Mouse (Mus musculus) embryonic facial prominence, embryonic 12.5 days (tissue): ENCODE data around the gene Ccdc33. TPM values are rescaled to one million over a fixed set of nuclear protein-coding genes. Genes with fewer than 3 reads are reported as not detected.

Experiments used
- ATAC-seq: fragments of 200-750 bp; cut with Nextera tagmentation; 2 replicates; pipeline ENCODE4 v1.8.0; 2017; ENCODE audit not compliant: insufficient number of reproducible peaks, insufficient read depth, low FRiP score, low TSS enrichment
- H3K27ac ChIP-seq: fragments of 300-500 bp; sonication (generic); 2 replicates; pipeline ENCODE4 v1.5.1; 2016; ENCODE audit warnings: mild to moderate bottlenecking
- H3K27me3 ChIP-seq: fragments of 300-500 bp; sonication (generic); 2 replicates; pipeline ENCODE4 v1.6.1; 2016; ENCODE audit warnings: mild to moderate bottlenecking, moderate library complexity
- H3K36me3 ChIP-seq: fragments of 300-500 bp; sonication (generic); 2 replicates; pipeline ENCODE4 v1.6.1; 2016; ENCODE audit warnings: mild to moderate bottlenecking
- H3K4me1 ChIP-seq: fragments of 300-500 bp; sonication (generic); 2 replicates; pipeline ENCODE4 v1.6.1; 2016
- H3K4me2 ChIP-seq: fragments of 300-500 bp; sonication (generic); replicated peaks from 2 replicates; pipeline ENCODE4 v1.6.1; 2016; ENCODE audit warnings: mild to moderate bottlenecking, moderate library complexity
- H3K4me3 ChIP-seq: fragments of 300-500 bp; sonication (generic); 2 replicates; pipeline ENCODE4 v1.5.1; 2016; ENCODE audit warnings: mild to moderate bottlenecking
- H3K9ac ChIP-seq: fragments of 300-500 bp; sonication (generic); 2 replicates; pipeline ENCODE4 v1.6.1; 2016; ENCODE audit warnings: mild to moderate bottlenecking, moderate library complexity
- H3K9me3 ChIP-seq: fragments of 300-500 bp; sonication (generic); 2 replicates; pipeline ENCODE4 v1.6.1; 2016; ENCODE audit warnings: mild to moderate bottlenecking, moderate library complexity
- WGBS: fragments of 180-500 bp; shearing (Covaris S2); methylation state at CpG from one replicate; pipeline ENCODE4 v1.1.7; 2016; 5-methylcytosine and 5-hydroxymethylcytosine counted together
- polyA plus RNA-seq: library from polyadenylated mRNA; unstranded; fragments of >200 nt; fragmentation: Nextera tagmentation; extraction: Ambion mirVana; gene quantifications from 2 replicates; pipeline ENCODE4 v1.2.1, GENCODE M21; 2016

Ccdc33 gene
- polyA plus RNA-seq, 1 experiment from 2014 or later = 0.13 TPM

DNA sequence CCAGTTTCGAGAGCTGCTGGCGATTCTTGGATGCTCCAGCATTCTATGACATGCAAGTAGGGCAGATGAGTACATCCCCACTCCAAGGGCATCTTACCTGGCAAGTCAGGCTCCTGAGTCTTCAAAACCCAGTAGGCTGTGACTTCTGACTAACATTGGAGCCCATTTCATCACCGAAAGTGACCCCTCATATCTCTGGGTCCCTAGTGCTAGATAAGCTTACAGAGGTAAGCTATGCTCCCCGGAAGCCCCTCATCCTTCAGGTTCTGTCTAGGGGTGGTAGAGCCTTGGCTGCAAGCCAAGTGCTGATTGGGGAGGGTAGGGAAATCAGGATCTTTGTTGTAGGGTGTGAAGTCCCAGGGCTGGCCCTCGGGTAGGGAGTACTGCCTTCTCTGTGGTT lies 89.8 kb downstream of the Ccdc33 start:
- no peak overlapping the region for H3K9ac ChIP-seq
- 68% methylated on average over 5 of the region's 5 CpGs for WGBS
- H3K36me3 ChIP-seq = no peaks in the 10 kb centered on the region
- H3K4me2 ChIP-seq = no peak overlapping the region
- H3K27ac ChIP-seq = no peak overlapping the region
- no peak for ATAC-seq
- no peak overlapping the region for H3K4me3 ChIP-seq
- H3K4me1 ChIP-seq = no peaks in the 10 kb centered on the region
- H3K9me3 ChIP-seq = no peaks in the 10 kb centered on the region
- H3K27me3 ChIP-seq = peaks cover 8% of the 10 kb centered on the region; the same call in 1 of the 2 replicates

DNA sequence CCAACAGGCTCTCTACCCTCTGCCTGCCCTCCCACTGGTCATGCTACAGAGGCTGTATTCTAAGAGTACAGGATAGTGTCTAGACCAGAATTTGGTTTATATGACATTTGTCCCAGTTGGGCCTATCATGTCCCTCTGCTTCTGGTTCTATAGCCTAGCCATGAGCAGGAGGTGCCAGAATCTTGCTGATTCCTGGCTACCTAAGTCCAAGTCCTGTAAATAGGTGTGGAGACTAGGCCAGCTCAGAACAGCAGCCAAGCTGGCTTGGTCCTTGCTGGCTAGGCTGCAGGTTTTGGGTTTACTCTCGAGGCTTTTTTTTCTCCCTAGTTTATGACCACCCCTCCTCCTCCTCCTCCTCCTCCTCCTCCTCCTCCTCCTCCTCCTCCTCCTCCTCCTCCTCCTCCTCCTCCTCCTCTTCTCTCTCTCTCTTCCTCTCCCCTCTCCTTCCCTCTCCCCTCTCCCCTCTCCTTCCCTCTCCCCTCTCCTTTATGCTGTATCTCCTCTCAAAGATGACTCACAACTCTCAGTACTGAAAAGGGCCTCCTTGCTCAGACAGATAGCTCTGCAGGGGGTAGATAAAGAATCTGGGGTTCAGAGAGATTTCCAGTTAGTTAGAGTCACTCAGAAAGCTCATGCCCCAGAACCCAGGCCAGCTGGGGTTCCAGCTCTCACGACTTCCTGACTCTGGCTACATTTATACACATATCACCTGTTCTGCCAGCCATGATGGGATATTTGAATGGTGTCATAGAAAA lies 91.0 kb downstream of the Ccdc33 start:
- Histone ChIP-seq H3K9ac (no peak overlapping the region), H3K36me3 (no peaks in the 10 kb centered on the region), H3K4me3 (no peak overlapping the region), H3K4me1 (no peaks in the 10 kb centered on the region), H3K4me2 (no peak overlapping the region), H3K9me3 (no peaks in the 10 kb centered on the region), H3K27ac (no peak overlapping the region), H3K27me3 (0 out of 2 replicates have a peak, but pooled peaks cover 5% of the 10 kb centered on the region)
- ATAC-seq = no peak
- WGBS = 48% methylated on average over 2 of the region's 2 CpGs

DNA sequence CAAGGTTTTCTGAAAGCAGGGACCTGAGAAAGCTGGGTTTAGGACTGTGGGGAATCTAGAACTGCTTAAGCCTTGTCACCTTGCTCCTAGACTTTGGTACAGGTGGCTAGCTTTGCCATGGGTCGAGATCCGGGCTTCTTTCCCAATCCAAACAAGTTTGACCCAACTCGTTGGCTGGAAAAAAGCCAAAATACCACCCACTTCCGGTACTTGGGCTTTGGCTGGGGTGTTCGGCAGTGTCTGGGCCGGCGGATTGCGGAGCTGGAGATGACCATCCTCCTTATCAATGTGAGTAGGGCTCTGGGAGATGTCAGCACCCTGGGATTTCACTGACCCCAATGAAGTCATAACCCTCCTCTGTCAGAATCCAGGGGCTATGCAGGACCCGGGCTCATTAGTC lies 92.6 kb downstream of the Ccdc33 start:
- Histone ChIP-seq H3K4me1 (no peaks in the 10 kb centered on the region), H3K9ac (no peak overlapping the region), H3K9me3 (no peaks in the 10 kb centered on the region), H3K36me3 (no peaks in the 10 kb centered on the region), H3K4me2 (no peak overlapping the region), H3K27ac (no peak overlapping the region), H3K4me3 (no peak overlapping the region), H3K27me3 (0 out of 2 replicates have a peak, but pooled peaks cover 6% of the 10 kb centered on the region)
- ATAC-seq = no peak
- 92% methylated on average over 9 of the region's 9 CpGs for WGBS

DNA sequence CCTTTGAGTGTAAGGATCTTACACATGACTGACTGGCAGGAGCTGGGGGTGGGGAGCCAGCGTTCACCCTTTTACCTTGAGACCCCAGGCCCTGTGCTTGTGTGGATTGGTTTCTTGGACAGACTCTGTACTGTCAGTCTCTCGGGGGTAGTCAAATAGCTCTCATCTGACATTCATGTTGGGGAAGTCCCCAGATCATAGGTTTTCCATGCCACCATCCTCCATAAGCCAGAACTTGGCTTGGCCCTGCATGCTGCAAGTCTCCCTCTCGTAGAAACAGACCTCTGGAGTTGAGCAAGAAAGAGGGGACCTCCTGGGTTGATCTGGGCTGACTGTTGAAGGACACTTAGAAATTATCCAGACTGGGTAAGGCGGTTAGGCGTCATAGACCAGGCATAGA lies 100.2 kb downstream of the Ccdc33 start:
- Histone ChIP-seq H3K4me1 (no peaks in the 10 kb centered on the region), H3K9me3 (no peaks in the 10 kb centered on the region), H3K9ac (no peak overlapping the region), H3K4me3 (no peak overlapping the region), H3K36me3 (no peaks in the 10 kb centered on the region), H3K27ac (no peak overlapping the region), H3K4me2 (no peak overlapping the region), H3K27me3 (0 out of 2 replicates have a peak, but pooled peaks cover 4% of the 10 kb centered on the region)
- no peak for ATAC-seq
- 91% methylated on average over 5 of the region's 5 CpGs for WGBS

DNA sequence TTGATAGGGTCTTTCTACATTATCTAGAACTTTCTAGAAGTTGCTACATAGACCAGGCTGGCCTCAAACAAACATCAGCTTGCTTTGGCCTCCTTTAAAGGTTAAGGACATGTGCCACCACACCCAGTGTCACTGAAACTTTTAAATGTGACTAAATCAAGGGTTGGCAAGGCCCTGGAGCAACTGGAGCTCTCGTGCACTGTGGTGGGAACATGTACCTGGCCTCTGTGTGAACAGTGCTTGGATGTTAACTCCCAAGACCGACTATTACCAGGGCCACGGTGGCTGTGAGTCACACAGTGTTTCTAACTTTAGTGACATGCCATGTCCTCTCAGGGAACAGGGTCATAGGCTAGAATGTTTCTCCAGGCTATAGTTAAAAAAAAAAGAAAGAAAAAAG lies 101.7 kb downstream of the Ccdc33 start:
- Histone ChIP-seq H3K27ac (no peak overlapping the region), H3K4me3 (no peak overlapping the region), H3K27me3 (0 out of 2 replicates have a peak, but pooled peaks cover 4% of the 10 kb centered on the region), H3K9me3 (no peaks in the 10 kb centered on the region), H3K4me2 (no peak overlapping the region), H3K4me1 (no peaks in the 10 kb centered on the region), H3K9ac (no peak overlapping the region), H3K36me3 (no peaks in the 10 kb centered on the region)
- no peak for ATAC-seq
- 70% methylated on average over 3 of the region's 3 CpGs for WGBS

DNA sequence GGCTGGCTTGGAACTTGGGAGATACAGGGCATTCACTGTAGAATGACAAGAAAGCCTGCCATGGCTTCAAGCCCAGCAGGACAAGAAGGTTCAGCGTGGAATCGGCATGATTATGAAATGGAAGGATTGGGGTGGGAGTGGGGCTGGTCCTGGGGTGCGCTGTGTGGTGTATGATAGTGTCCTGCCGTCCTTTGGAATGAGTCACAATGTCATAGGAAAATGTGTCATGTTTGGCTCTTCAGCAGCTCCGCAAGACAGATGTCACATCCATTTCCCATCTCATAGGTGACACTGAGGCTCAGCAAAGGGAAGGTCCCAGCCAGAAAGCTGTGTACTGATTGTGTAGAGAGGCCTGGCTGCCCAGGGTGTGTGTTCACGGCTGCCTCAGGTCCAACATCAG lies 102.8 kb downstream of the Ccdc33 start:
- Histone ChIP-seq H3K4me3 (no peak overlapping the region), H3K9me3 (no peaks in the 10 kb centered on the region), H3K4me2 (no peak overlapping the region), H3K27ac (no peak overlapping the region), H3K9ac (no peak overlapping the region), H3K36me3 (no peaks in the 10 kb centered on the region), H3K27me3 (no peaks in the 10 kb centered on the region), H3K4me1 (no peaks in the 10 kb centered on the region)
- 88% methylated on average over 6 of the region's 6 CpGs for WGBS
- no peak for ATAC-seq

DNA sequence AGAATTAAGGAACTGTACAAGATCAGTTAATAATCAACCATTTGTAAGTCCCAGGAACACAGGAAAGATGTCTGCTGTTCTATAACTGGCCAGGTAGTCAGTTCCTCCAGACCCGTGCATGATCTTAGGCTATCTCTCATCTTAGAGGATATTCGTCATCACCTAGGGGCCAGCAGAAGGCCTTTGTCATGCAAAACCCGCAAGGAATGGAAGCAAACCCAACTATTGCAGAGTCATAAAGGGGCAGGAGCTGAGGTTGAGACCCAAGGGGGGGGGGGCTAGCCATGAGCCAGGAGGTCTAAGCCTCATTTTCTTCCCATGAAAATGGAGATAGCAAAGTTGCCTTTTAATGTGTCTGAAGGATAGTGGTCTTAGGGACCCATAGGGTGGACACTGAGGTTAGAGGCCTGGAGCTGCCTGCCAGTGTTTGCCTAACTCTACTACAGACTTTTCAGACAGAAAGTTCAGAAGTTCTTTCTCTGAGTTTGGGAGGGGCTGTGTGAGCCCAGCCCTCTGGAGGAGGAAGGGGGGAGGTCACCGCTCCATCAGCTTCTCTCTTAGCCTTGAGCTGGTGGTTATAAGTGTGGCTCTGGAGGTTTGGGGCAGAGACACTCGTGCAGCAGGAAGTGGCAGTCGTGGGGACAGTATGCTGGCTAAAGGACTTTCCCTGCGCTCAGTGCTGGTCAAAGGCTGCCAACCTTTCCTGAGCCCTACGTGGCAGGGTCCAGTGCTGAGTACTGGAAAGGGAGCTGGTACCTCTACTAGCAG lies 104.0 kb downstream of the Ccdc33 start:
- no peak overlapping the region for H3K9ac ChIP-seq
- H3K36me3 ChIP-seq = no peaks in the 10 kb centered on the region
- no peak overlapping the region for H3K4me3 ChIP-seq
- no peaks in the 10 kb centered on the region for H3K9me3 ChIP-seq
- no peaks in the 10 kb centered on the region for H3K4me1 ChIP-seq
- H3K27ac ChIP-seq = no peak overlapping the region
- no peaks in the 10 kb centered on the region for H3K27me3 ChIP-seq
- no peak for ATAC-seq
- no peak overlapping the region for H3K4me2 ChIP-seq
- WGBS = 67% methylated on average over 8 of the region's 8 CpGs

DNA sequence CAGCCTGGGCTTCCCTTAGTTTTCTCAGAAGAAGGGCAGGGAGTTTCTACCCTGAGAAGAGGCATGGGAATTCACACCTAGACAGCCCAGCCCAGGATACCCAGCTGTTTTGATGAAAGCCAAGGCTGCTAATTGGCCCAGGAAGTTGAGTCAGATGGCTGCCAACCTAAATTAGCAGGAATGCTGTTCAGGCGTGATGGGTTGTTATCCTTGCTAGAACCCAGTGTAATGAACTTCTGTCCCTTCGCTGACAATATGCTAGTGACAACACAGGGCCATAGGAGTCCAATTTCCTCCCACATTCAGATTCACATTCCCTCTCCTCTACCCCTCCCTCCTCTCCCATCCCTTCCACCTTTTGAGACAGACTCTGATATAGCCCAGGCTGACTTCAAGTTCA lies 105.7 kb downstream of the Ccdc33 start:
- ATAC-seq = no peak
- WGBS = 54% methylated on average over 2 of the region's 2 CpGs
- no peak overlapping the region for H3K27ac ChIP-seq
- no peak overlapping the region for H3K4me2 ChIP-seq
- H3K9ac ChIP-seq = no peak overlapping the region
- no peaks in the 10 kb centered on the region for H3K36me3 ChIP-seq
- H3K9me3 ChIP-seq = no peaks in the 10 kb centered on the region
- no peaks in the 10 kb centered on the region for H3K4me1 ChIP-seq
- no peak overlapping the region for H3K4me3 ChIP-seq
- no peaks in the 10 kb centered on the region for H3K27me3 ChIP-seq

DNA sequence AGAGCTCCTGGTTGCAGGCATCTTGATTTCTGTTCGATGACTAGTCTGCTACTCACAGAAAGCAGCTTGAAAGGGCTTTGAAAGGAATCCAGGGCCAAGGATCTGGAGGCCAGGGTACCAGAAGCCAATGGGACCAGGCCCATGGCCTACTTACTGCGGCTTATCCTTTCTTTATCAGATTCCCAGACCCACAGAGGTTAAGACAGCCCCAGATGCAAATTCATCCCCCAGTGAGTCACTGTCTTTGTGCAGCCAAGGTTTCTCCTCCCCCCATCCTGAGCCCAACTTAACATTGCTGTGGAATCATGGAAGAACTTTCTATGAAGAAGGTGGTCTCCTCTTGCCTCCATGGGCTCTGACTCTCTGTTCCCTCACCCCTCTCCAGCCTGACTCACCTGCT lies 106.1 kb downstream of the Ccdc33 start:
- WGBS = 70% methylated on average over 2 of the region's 2 CpGs
- Histone ChIP-seq H3K36me3 (no peaks in the 10 kb centered on the region), H3K27me3 (no peaks in the 10 kb centered on the region), H3K27ac (no peak overlapping the region), H3K9ac (no peak overlapping the region), H3K4me1 (no peaks in the 10 kb centered on the region), H3K9me3 (no peaks in the 10 kb centered on the region), H3K4me3 (no peak overlapping the region), H3K4me2 (no peak overlapping the region)
- no peak for ATAC-seq

DNA sequence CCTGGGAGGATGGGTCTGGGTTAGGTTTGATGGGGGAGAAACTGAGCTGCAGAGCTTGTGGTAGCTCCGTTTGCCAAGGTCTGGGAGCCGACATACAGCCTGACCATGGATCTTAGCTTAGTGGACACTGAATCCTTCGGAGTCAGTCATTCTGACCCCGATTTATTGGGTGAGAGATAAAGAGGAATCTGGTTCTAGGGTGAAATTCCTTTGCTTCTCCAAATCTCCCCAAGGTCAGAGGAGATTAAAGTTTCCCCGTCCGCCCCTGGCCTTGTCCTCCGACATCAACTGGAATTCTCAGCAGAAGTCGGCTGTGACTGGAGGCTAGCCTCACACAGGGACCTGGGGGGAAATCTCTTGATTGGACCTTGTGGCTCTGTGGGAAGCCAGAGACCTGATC lies 107.1 kb downstream of the Ccdc33 start:
- Histone ChIP-seq H3K4me2 (no peak overlapping the region), H3K9ac (no peak overlapping the region), H3K4me1 (no peaks in the 10 kb centered on the region), H3K9me3 (no peaks in the 10 kb centered on the region), H3K27me3 (no peaks in the 10 kb centered on the region), H3K27ac (no peak overlapping the region), H3K36me3 (no peaks in the 10 kb centered on the region), H3K4me3 (no peak overlapping the region)
- WGBS = 71% methylated on average over 8 of the region's 8 CpGs
- ATAC-seq = no peak

DNA sequence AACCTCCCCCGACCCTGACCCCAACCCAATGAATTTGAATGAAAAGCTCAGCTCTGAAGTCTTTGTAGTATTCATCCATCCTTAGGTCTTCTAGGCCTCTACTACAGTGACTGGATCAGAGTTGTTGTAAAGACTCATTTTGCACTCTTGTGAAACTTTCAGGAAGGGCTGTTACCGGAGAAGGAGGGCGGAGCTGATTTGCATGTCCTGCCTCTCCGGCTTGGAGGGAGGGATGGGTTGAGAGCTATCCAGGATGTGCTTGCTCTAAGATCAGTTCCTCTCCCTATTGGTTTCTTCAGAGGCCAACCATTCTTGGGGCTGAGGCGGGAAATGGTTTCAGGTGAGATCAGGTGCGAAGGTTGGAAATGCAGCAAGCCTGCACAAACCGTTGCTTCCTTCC lies 107.6 kb downstream of the Ccdc33 start:
- Histone ChIP-seq H3K4me2 (no peak overlapping the region), H3K27me3 (no peaks in the 10 kb centered on the region), H3K9ac (no peak overlapping the region), H3K4me3 (no peak overlapping the region), H3K36me3 (no peaks in the 10 kb centered on the region), H3K27ac (no peak overlapping the region), H3K4me1 (no peaks in the 10 kb centered on the region), H3K9me3 (no peaks in the 10 kb centered on the region)
- 35% methylated on average over 7 of the region's 7 CpGs for WGBS
- no peak for ATAC-seq

DNA sequence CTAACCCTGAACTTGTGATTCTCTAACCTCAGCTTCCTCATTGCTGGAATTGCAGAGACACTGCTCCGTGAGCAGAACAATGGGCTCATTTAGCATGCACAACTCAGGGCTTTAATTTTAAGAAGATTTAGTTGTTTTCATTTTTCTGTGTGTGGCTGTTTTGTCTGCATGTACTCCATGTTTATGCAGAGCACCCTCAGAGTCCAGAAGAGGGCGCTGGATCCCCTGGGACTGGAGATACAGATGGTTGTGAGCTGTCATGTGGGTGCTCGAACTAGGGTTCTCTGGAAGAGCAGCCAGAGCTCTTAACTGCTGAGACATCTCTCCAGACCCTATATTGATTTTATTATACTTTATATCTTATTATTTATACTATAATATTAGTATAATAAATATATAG lies 109.0 kb downstream of the Ccdc33 start:
- H3K4me2 ChIP-seq = no peak overlapping the region
- H3K9ac ChIP-seq = no peak overlapping the region
- no peaks in the 10 kb centered on the region for H3K36me3 ChIP-seq
- H3K27ac ChIP-seq = no peak overlapping the region
- no peak for ATAC-seq
- no peaks in the 10 kb centered on the region for H3K9me3 ChIP-seq
- 53% methylated on average over 3 of the region's 3 CpGs for WGBS
- H3K4me3 ChIP-seq = no peak overlapping the region
- no peaks in the 10 kb centered on the region for H3K27me3 ChIP-seq
- H3K4me1 ChIP-seq = no peaks in the 10 kb centered on the region
